Mouse (Mus musculus) frontal cortex, postnatal 14 days (tissue): ENCODE results near the gene Olfr291.

ENCODE experiments used
- DNase-seq, 2 experiments: peaks; one replicate each; pipeline ENCODE4 v3.0.0; 2022; ENCODE audit warnings: low spot score in 2 of 2

Olfr291 gene

DNA sequence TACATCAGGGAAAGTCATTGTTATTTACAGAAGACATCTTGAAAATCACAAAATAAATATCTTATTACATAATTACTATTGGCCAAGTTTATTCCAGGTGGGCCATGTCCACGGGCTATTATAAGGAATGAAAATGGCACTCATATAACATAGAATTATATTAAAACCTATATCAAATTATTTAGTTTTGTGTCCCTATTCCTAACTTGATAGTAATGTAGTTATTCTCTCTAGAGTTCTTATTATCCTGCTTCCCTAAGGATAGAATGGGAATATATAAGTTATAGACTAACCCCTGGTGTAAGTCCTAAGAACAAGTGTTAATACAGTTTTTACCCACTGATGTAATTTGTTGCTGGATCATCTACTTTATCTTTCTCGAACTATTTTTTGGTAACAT, at the start of gene Olfr291:
Gene Olfr291 (plus strand): TSS at position 301 of the 400 bp plus-strand sequence.
- DNase-seq: no peak

DNA sequence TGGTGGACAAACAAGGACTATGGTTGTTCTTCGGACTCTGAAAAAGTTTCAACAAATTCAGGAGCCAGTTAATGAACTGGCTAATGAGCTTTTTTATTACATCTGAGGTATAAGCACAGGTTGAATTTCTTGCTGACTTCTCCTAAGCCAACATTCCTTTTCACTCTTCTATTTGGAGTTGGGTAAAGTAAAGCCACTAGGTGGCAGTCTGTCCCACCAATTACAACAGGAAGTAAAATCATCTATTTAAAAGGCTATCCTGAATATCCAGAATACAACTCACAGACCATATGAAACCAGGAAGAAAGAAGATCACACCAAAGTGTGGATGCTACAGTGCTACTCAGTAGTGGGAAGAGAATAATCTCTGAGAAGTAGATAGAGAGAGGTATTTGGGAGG, 48.1 kb upstream of the Olfr291 start:
- no peak for DNase-seq

GRCm38 (mm10) chr7:84806159-84806558, 47.2 kb upstream of the Olfr291 start:
- no peak for DNase-seq

GRCm38 (mm10) chr7:84884530-84884929, 31.2 kb downstream of the Olfr291 start:
- no peak for DNase-seq
